Mouse (Mus musculus): ENCODE data around the gene Abhd14a. TPM values are rescaled to one million over a fixed set of nuclear protein-coding genes. Genes with fewer than 3 reads are reported as not detected.

The Abhd14a gene
- polyA plus RNA-seq, 1 experiment, result 46.9 TPM

DNA sequence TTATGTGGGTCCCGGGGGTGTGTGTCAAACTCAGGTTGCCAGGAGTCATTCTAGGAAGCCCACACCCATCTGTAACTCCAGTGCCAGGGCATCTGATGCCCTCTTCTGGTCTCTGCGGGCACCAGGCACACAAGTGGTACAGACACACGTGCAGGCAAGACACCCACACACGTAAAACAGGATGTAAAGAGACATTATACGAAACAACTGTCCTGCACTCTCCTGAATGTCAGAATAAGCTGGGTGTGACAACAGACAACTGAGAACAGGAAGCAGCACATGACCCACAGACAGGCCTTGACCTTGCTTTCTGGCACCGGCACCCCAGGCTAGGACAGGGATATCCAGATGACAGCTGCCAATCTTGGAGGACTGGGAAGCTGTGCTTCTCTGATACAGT is 21.8 kb upstream of the Abhd14a start:
- no peak for DNase-seq (ENCODE audit: low spot score)

DNA sequence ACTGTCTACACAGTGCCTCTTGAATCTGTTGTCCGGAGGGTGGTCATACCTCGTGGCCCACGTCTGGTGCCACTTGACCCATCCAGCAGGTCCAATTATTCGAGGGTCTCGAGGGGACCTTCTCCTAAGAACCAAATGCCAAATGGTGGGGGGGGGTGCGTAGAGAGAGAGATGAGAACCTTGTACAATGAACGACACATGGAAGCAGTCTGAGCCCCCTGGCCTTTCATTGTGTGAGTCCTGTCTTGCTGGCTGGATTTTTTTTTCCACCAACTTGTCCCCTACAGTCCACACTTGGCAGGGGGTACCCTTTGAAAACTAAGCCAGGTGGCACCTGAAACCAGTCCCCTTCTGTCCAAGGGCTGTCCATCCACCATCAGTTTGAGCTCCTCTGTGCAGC is 20.3 kb upstream of the Abhd14a start:
- DNase-seq (ENCODE audit: low spot score), result no peak

GRCm38 (mm10) chr9:106466721-106467120 is 19.2 kb upstream of the Abhd14a start:
- no peak for DNase-seq (ENCODE audit: low spot score)

DNA sequence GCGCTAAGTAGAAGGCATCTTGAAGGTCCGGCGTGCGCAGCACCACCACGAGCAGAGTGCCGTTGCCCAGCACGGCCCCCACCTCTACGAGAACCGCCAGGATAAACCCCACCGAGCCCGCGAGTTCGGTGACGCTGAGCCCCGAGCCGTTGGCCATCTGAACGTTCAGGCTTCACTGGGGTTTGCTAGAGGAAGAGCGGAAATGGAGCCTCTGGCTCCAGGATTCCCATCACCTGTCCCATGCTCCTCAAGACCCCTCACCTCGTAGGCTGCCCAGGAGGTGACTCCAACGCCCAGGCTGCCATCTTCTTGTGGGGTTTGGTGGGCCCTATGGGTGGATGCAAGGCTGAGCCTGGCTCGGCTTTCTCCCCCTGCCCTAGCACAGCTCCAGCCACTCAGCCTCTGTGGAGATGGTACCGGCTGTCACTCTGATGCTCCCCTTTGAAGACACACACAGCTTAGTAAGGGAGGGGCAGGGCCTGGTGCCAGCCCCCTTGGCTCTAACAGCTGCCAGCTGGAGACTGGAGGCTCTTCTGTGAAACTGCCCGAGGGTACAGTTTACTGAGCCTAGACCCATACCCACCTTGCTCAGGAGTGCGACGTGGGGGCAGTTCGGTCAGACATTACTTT is 18.2 kb upstream of the Abhd14a start, which contains the start of gene Gpr62:
Gene Gpr62 (minus strand): TSS at position 368 of the 630 bp plus-strand sequence.
- no peak for DNase-seq (ENCODE audit: low spot score)

- no peak for DNase-seq (ENCODE audit: low spot score)
Measured at GRCm38 (mm10) chr9:106464751-106465541, 17.5 kb upstream of the Abhd14a start.

DNA sequence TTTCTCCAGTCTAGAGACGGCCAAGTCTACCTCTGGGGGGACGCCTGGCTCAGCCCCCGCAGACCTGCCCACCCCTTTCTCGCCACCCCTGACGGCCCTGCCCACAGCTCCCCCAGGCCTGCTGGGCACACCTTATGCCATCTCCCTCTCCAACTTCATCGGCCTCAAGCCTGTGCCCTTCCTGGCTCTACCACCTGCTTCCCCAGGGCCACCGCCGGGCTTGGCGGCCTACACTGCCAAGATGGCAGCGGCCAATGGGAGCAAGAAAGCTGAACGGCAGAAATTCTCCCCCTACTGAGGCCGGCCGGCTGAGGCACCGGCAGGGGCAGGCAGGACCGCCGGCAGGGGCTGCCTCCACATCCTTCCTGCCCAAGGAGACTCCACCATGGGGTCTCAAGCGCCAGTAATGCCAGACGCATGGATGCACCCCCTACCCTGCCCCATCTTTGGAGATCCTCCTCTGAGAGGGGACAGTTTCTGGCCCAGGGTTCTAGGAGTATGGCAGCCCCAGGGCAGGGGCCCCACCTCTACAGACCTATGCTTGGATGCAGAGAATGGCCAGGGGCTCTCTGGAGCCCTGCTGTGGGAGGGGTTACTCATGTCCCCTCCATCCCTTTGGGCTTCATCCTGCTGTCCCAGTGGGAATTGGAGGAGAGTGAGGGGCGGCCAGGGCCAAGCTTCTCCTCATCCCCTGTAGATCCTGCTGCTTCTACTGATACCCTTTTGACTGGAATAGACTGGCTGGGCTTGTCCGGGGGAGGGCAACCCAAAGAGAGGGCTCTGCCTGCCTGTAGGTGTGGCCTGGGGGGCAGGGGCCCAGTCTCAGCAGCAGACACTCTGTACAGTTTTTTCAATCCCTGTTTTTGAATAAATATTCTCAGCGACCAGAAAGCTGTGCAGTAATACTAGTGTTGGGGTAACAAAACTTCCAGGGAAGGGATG is 15.9 kb upstream of the Abhd14a start:
- no peak for DNase-seq (ENCODE audit: low spot score)

DNA sequence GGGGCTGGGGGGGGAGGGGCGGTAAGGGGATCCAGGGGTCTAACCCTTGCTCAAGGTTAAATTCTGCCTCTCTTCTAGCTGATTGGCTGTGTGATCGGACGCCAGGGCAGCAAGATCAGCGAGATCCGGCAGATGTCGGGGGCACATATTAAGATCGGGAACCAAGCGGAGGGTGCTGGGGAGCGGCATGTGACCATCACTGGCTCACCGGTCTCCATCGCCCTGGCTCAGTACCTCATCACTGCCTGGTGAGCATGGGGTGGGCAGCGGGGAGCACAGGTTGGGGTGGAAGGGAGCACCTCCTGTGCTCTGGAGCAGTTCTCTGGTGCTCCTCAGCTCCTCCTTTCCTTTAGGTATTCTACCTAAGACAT is 14.9 kb upstream of the Abhd14a start:
- DNase-seq (ENCODE audit: low spot score), result no peak

DNA sequence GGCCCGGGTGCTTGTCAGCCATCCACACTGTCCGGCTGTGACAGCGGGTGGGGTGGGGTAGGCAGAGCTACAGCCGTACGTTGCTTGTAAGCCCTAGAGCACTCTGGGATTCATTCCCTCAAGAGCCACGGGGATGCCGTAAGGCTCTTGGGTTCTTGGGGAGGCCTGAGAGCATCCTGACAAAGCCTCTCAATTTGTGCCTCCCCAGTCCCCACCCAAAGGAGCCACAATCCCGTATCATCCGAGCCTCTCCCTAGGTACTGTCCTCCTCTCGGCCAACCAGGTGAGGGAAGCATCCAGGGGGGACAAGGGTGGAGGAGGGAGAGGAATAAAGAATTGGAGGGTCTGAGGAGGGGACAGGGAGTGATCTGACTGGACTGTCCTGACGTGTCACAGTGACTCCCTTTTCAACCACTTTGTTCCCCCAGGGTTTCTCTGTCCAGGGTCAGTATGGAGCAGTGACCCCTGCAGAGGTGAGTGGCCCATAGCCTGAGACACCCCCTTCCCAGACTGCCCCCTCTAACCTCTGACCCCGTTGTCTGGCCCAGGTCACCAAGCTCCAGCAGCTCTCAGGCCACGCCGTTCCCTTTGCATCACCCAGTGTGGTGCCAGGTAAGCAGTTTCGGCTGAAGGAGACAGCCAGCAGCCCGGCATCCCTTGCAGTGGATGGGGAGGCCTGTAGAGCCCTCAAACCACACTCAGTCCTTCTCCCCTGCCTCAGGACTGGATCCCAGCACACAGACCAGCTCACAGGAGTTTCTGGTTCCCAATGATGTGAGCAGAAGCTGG is 14.4 kb upstream of the Abhd14a start:
- no peak for DNase-seq (ENCODE audit: low spot score)

DNA sequence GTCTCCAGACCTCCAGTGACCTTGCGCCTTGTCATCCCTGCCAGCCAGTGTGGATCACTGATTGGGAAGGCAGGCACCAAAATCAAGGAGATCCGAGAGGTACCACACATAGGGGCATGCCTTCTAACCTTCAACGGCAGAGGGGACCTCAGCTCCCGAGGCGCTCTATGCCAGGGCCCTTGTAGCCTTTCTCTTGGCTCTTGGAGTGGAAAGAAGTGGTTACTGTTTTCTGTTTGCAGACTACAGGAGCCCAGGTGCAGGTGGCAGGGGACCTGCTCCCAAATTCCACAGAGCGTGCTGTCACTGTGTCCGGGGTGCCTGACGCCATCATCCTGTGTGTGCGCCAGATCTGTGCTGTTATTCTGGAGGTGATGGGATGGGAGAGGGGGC is 13.5 kb upstream of the Abhd14a start:
- DNase-seq (ENCODE audit: low spot score), result no peak

- DNase-seq (ENCODE audit: low spot score), result no peak
Measured at GRCm38 (mm10) chr9:106460401-106461025, 13.0 kb upstream of the Abhd14a start.

GRCm38 (mm10) chr9:106459946-106460345 is 12.5 kb upstream of the Abhd14a start:
- no peak for DNase-seq (ENCODE audit: low spot score)

DNA sequence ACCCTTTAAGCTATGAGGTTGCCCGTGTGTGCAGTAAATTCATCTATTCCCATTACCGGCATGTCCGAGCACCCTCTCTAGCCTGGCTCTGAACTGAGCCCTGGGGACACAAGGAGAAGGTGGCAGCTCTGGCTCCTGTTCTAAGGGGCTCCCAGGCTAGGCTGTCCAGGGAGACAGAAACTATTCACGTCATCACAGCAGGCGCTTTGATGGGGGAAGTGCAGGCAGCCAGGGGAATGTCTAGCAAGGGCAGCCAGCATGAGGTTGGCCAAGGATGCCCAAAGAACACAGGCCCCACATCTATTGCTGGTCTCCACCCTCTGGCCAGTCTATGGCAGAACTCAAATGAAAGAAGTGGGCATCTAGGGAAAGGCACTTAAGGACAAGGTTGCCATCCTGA is 10.4 kb upstream of the Abhd14a start:
- DNase-seq (ENCODE audit: low spot score), result no peak

DNA sequence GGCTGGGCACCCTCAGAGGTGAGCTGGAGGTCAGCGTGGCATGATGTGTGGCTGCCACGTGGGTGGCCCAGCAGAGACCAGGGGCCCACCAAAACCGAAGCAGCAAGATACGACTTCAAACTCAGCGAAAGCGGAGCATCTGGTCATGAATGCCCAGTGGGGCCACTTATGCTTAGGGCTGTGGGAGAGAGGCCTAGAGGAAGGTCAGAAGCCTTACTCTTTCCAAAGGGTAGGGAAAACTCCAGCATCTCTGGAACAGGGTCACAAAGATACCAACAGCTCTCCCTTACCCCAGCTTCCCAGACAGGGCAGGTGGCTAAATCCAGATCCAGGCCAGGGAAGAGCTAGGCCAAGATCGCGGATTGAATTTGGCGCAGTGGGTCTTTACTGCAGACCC is 9.7 kb upstream of the Abhd14a start:
- DNase-seq (ENCODE audit: low spot score), result no peak

GRCm38 (mm10) chr9:106456325-106457162 is 9.1 kb upstream of the Abhd14a start:
- DNase-seq (ENCODE audit: low spot score), result no peak

DNA sequence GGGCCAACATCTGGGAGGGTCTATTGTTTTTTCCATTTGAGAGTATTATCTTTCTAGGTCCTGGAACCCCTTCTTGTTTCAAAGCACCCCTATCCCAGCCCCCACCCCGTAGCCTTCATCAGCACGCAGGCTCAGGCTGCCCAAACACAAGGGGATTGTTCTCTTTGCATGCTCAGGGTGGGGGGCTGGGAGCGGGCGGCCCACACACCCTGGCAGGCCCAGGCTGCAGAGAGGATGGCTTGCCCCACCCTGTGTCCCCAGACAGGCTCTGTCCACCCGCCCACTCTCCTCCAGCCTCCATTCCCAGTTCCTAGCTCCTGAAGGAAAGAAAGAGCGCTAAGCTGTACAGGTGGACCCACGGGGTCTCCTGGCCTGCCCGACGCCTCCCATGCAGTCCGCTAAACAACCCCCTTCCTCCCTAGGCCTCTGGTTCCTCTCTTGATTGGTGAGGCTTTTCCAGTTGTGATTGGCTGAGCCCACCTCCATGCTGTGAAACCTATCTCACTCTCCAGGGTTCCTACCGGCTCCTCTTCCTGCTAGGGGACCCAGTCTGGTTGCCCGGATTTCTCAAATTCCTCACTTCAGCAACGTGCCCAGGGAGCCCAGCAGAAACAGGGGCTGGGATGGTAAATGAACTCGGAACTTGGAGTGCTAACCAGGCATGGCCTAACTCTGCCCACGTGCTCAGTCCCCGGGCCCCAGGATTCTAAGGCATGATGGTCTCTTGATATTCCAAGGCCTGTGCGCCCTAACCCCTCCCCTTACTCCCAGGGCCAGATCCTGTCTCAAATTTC is 7.6 kb upstream of the Abhd14a start:
- no peak for DNase-seq (ENCODE audit: low spot score)

DNA sequence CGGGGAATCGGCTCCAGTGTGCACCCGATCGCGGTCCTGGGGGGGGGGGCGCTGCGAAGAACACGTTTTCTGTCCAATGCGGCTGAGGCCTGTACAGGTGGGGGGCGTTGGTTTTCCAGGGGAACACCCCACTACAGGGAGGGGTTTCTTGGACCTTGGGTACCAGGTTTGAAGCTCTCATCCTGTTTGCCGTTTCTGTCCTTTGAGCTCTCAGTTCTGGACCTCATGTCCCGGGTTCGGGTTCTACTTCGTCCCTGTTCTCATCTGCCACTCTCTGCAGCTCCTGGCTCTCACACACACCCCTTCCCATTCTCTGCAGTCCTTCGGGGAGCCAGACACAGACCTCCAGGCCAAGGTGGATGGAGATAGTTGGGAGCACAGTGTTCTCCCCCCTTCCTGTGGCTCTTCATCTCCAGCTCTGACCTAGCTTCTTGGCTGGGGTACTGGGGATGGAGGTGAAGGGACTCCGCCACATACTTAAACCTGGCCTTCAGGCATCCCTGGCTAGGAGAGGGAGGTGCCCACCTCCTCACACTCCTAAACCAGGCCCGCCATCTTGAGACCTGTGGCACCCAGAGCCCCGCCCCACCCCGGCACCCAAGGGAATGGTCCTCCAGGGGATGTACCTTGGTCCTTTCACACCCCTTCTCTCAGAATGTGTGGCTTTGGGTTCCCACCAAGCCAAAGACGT is 6.7 kb upstream of the Abhd14a start:
- no peak for DNase-seq (ENCODE audit: low spot score)

DNA sequence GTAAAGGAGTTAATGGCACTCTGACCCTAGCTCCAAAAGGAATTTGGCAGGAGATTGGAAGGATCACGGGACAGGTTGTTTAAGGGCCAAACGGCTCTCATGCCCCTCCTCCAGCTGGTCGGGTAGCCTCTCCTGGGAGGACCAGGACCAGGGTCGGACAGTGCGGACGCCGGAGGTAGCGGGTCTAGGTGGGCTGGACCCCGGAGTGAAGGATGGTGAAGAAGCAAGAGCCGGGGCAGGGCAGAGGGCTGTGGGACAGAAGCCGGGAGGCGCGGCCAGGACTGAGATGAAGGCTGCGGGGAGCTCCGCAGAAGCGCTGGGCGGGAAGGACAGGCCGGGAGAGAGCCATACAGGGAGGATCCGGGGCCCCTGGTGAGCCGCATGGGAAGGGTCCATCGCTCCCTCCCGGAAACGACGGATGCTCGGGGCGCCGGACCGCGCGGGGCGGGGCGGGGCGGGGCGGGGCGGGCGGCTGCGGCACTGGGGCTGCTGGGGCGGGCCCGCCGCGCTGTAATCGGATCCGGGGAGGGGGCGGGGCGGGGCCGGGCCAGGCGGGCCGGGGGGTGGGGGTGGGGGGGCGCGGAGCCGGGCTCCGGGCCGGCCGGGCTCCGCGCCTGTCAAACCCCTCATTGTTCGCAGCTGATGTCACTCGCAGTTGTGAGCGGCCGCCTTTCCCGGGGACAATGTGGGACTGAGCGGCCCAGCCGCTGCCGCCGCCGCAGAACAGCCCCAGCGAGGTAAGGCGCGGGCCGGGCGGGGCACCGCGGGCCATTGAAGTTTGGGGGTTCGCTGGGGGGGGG is 6.0 kb upstream of the Abhd14a start, which contains the start of gene Pcbp4:
Gene Pcbp4 (plus strand): TSS at position 21 of the 800 bp plus-strand sequence.
- DNase-seq (ENCODE audit: low spot score), result no peak

DNA sequence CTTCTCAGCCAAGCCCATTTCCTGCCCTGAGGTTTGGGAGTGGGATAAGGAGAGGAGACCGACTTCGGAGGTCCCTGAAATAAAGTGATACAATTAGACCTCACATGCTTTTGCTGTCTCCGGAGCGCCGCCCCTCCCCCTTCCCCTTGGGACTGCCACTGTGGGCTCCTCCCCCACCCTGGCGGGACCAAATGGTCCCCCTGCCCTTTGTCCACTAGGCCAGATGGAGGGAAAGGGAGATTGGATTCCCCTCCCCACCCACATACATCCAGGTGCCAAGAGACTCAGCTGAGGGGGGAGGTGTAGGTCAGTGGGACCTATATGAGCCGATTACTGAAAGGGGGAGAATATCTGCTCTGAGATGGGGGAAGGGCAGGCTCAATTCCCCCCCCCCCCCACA is 5.3 kb upstream of the Abhd14a start:
- DNase-seq (ENCODE audit: low spot score), result no peak

Data from urinary bladder, adult 2 months (tissue).